Mouse (Mus musculus) midbrain, embryonic 14.5 days (tissue): Measurements from ENCODE around the gene Heatr1. TPM values are rescaled to one million over a fixed set of nuclear protein-coding genes. Genes with fewer than 3 reads are reported as not detected.

ENCODE experiments used
- ATAC-seq: fragments of 200-750 bp; cut with Nextera tagmentation; 2 replicates; pipeline ENCODE4 v1.8.0; 2017; ENCODE audit warnings: moderate number of reproducible peaks, moderate library complexity; ENCODE audit not compliant: low FRiP score, low TSS enrichment
- DNase-seq: peaks from one replicate; pipeline ENCODE4 v3.0.0-alpha.2; 2015
- H3K27ac ChIP-seq: fragments of 300-500 bp; sonication (generic); replicated peaks from 2 replicates; pipeline ENCODE4 v1.5.1; 2014; ENCODE audit warnings: mild to moderate bottlenecking, low read depth, low read length, moderate library complexity
- H3K27me3 ChIP-seq: fragments of 300-500 bp; sonication (generic); 2 replicates; pipeline ENCODE4 v1.6.1; 2014; ENCODE audit warnings: low read length, control low read depth, mixed read lengths; ENCODE audit not compliant: control insufficient read depth, insufficient read depth
- H3K36me3 ChIP-seq: fragments of 300-500 bp; sonication (generic); 2 replicates; pipeline ENCODE4 v1.6.1; 2014; ENCODE audit warnings: low read length, control low read depth; ENCODE audit not compliant: control insufficient read depth, insufficient read depth
- H3K4me1 ChIP-seq: fragments of 300-500 bp; sonication (generic); 2 replicates; pipeline ENCODE4 v1.6.1; 2014; ENCODE audit warnings: mild to moderate bottlenecking, antibody characterized with exemption, low read length, control low read depth; ENCODE audit not compliant: control insufficient read depth, insufficient read depth
- H3K4me2 ChIP-seq: fragments of 300-500 bp; sonication (generic); 2 replicates; pipeline ENCODE4 v1.6.1; 2014; ENCODE audit warnings: mild to moderate bottlenecking, low read length, moderate library complexity
- H3K4me3 ChIP-seq: fragments of 300-500 bp; sonication (generic); replicated peaks from 2 replicates; pipeline ENCODE4 v1.5.1; 2014; ENCODE audit warnings: low read depth, low read length
- H3K9ac ChIP-seq: fragments of 300-500 bp; sonication (generic); replicated peaks from 2 replicates; pipeline ENCODE4 v1.6.1; 2014; ENCODE audit warnings: mild to moderate bottlenecking, low read length, moderate library complexity
- H3K9me3 ChIP-seq: fragments of 300-500 bp; sonication (generic); 2 replicates; pipeline ENCODE4 v1.6.1; 2016; ENCODE audit warnings: low read length, control low read depth, mixed read lengths; ENCODE audit not compliant: control insufficient read depth
- WGBS: fragments of 180-500 bp; shearing (Covaris S2); extraction: QIAGEN DNeasy Blood & Tissue Kit; methylation state at CpG from one replicate; pipeline ENCODE4 v1.1.7; 2014; 5-methylcytosine and 5-hydroxymethylcytosine counted together
- polyA plus RNA-seq: library from polyadenylated mRNA; unstranded; fragments of >200 nt; fragmentation: Nextera tagmentation; extraction: Ambion mirVana; gene quantifications from 2 replicates; pipeline ENCODE4 v1.2.1, GENCODE M21; 2014

Gene Heatr1
- polyA plus RNA-seq, 1 experiment from 2014 or later = 21.1 TPM

DNA sequence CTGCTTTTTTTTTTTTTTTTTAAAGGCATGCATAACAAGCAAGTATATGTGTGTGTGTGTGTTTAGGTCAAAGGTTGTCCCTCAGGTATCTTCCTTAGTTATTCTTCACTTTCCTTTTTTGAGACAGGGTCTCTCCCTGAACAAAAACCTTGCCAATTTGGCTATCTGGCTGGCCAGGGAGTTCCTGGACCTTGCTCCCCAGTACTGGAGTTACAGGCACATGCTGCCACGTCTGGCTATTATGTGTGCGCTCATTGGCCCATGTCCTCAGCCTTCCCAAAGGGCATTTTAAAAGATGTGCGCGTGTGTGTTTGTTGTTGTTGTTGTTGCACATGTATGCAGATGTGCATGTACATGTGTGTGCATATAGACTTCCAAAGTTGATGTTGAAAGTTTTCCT, 82.1 kb downstream of the Heatr1 start:
- Histone ChIP-seq H3K9me3 (no peaks in the 10 kb centered on the region), H3K9ac (no peak overlapping the region), H3K27me3 (no peaks in the 10 kb centered on the region), H3K36me3 (no peaks in the 10 kb centered on the region), H3K27ac (no peak overlapping the region), H3K4me3 (no peak overlapping the region), H3K4me2 (no peak overlapping the region), H3K4me1 (peaks cover 3% of the 10 kb centered on the region; the same call in 1 of the 2 replicates)
- 88% methylated on average over 4 of the region's 4 CpGs for WGBS
- ATAC-seq = no peak
- no peak for DNase-seq

GRCm38 (mm10) chr13:12478301-12478700, 83.5 kb downstream of the Heatr1 start:
- H3K36me3 ChIP-seq = no peaks in the 10 kb centered on the region
- H3K27ac ChIP-seq = no peak overlapping the region
- 83% methylated on average over 15 of the region's 15 CpGs for WGBS
- H3K27me3 ChIP-seq = no peaks in the 10 kb centered on the region
- H3K9ac ChIP-seq = no peak overlapping the region
- H3K4me1 ChIP-seq = peaks cover 3% of the 10 kb centered on the region; the same call in 1 of the 2 replicates
- ATAC-seq (no peak), DNase-seq (no peak)
- H3K4me3 ChIP-seq = no peak overlapping the region
- H3K9me3 ChIP-seq = no peaks in the 10 kb centered on the region
- H3K4me2 ChIP-seq = no peak overlapping the region

DNA sequence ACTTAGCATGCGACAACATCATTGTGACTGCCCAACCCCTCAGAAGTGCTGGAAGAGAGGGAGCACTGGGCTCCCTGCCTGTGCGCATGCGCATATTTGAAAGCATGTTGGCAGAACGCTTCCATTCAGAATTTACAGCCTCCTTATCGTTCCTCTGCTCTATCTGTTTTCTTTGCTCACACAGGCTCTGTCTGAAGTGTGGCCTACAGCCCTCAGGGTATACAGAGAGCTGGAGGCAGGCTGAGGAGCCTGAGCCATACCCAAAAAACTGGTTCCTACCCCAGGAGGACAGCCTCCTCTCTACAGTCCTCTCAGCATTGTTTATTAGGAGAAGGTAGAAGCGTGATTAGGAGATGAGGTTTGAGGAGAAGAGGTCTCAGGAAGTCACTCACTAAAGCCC, 85.0 kb downstream of the Heatr1 start:
- Histone ChIP-seq H3K27ac (no peak overlapping the region), H3K36me3 (no peaks in the 10 kb centered on the region), H3K4me1 (no peaks in the 10 kb centered on the region), H3K9me3 (no peaks in the 10 kb centered on the region), H3K27me3 (no peaks in the 10 kb centered on the region), H3K9ac (no peak overlapping the region), H3K4me2 (no peak overlapping the region), H3K4me3 (no peak overlapping the region)
- ATAC-seq = no peak
- 85% methylated on average over 6 of the region's 6 CpGs for WGBS
- DNase-seq = no peak

GRCm38 (mm10) chr13:12485197-12485596, 90.4 kb downstream of the Heatr1 start:
- no peak for ATAC-seq
- H3K9ac ChIP-seq = no peak overlapping the region
- DNase-seq = peak; percentile 15

GRCm38 (mm10) chr13:12485640-12486039, 90.8 kb downstream of the Heatr1 start:
- H3K4me3 ChIP-seq = no peak overlapping the region
- no peak overlapping the region for H3K27ac ChIP-seq
- no peaks in the 10 kb centered on the region for H3K27me3 ChIP-seq
- DNase-seq = no peak
- ATAC-seq = no peak
- H3K9me3 ChIP-seq = no peaks in the 10 kb centered on the region
- H3K4me2 ChIP-seq = no peak overlapping the region
- H3K9ac ChIP-seq = no peak overlapping the region
- 83% methylated on average over 7 of the region's 7 CpGs for WGBS
- H3K36me3 ChIP-seq = no peaks in the 10 kb centered on the region
- no peaks in the 10 kb centered on the region for H3K4me1 ChIP-seq

More at GRCm38 (mm10) chr13:12485197-12485596, 90.4 kb downstream of the Heatr1 start:
- Histone ChIP-seq H3K9me3 (no peaks in the 10 kb centered on the region), H3K27ac (no peak overlapping the region), H3K27me3 (no peaks in the 10 kb centered on the region), H3K4me2 (no peak overlapping the region), H3K4me1 (no peaks in the 10 kb centered on the region), H3K36me3 (no peaks in the 10 kb centered on the region), H3K4me3 (no peak overlapping the region)
- WGBS = 66% methylated on average over 2 of the region's 2 CpGs

Other genes starting within 250 kb of the Heatr1 start
- gene Mtr, start 136.9 kb upstream of the Heatr1 start, polyA plus RNA-seq = 2.0 and 6.2 TPM in 2 replicates
- gene Actn2, start 54.3 kb upstream of the Heatr1 start, polyA plus RNA-seq = 1.7 and 1.8 TPM in 2 replicates
- 16.5 and 19.7 TPM in 2 replicates for gene Lgals8, start 69.9 kb downstream of the Heatr1 start, polyA plus RNA-seq
- 1.1 and 1.3 TPM in 2 replicates for gene Edaradd, start 125.4 kb downstream of the Heatr1 start, polyA plus RNA-seq
- 18.2 and 19.5 TPM in 2 replicates for gene Ero1lb, start 170.8 kb downstream of the Heatr1 start, polyA plus RNA-seq